Mouse (Mus musculus): Measurements from ENCODE around the gene Pop5. TPM values are rescaled to one million over a fixed set of nuclear protein-coding genes. Genes with fewer than 3 reads are reported as not detected.

Gene Pop5
- 68.6 and 74.5 TPM in 2 replicates for polyA plus RNA-seq (2012; rRNA removed)

DNA sequence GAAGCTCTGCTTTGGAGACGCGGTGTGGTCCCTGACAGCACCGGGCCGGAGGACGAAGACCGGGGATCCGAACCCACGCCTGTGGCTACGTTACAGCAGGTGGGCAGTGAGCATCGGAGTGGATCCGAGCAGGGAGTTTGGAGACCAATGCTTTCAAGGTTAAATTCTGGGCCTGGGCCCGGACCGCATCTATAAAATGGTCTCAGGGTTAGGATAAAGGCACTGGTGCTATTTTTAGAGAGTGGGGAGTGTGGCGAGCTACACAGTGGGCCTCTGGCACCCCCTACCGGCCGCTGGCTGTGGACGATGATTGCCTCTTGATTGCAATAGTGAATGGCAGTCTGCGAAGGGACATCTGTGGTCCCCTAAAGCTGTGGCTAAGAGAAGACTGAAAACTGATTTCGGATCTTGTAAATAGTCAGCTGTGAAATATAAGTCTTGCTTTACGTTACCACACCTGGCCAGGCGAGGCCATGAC is at the start of gene Pop5:
Gene Pop5 (plus strand): TSS at position 51 of the 478 bp plus-strand sequence.
- H3K36me3 ChIP-seq (ENCODE audit: control insufficient read depth, insufficient read depth, low read length): peaks cover 8% of the 10 kb centered on the region
- 0 out of 2 replicates have a peak, but pooled peaks cover 2% of the 10 kb centered on the region for H3K4me1 ChIP-seq (ENCODE audit: control insufficient read depth, insufficient read depth, insufficient read length, low read length)
- WGBS: 3% methylated on average over 21 of the region's 21 CpGs

DNA sequence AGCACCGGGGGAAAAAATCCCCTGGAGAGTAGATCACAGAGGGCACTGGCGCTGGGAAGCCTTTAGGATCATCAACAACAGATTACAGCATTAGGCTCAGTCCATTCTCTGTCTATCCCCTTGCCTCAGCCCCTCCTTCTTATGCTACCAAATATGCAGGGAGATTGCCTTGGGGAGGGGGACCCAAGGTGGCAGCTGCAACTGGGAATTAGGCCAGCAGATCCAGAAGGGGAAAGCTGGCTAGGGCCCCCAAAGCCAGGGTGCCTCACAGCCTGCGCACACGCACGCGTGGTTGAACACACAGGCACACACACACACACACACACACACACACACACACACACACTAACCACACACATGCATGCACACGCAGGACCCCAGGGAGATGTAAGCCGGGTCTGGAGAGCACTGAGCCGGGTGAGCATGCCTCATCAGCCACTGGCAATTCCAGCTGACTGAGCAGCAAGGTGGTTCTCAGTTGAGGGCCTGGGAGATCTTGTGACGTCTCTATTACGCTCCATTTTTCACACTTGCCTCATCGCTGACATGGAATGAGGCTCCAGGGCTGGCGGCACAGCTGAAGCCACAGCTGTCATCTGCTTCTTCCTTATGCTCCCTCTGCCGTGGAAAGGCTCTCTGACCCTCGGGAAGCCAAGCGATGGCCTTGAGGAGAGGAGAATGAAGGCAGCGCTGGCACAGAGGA is 49.1 kb upstream of the Pop5 start:
- H3K27me3 ChIP-seq (ENCODE audit: control insufficient read depth, insufficient read depth, low read length): peaks cover 5% of the 10 kb centered on the region
- H3K36me3 ChIP-seq (ENCODE audit: control insufficient read depth, insufficient read depth, low read length): no peaks in the 10 kb centered on the region
- H3K4me1 ChIP-seq (ENCODE audit: control insufficient read depth, insufficient read depth, insufficient read length, low read length): peaks cover 8% of the 10 kb centered on the region; the same call in 1 of the 2 replicates
- TF ChIP-seq POLR2A (IDR thresholded peaks at IDR 0.05; ENCODE audit: low read depth, low read length) (no peak), CTCF (IDR thresholded peaks at IDR 0.05; ENCODE audit: extremely low read depth, insufficient read length, insufficient replicate concordance, low read depth, low read length) (no peak)
- H3K27ac ChIP-seq (ENCODE audit: insufficient read depth, low read depth, low read length): no peak overlapping the region
- 48% methylated on average over 17 of the region's 17 CpGs for WGBS
- H3K4me3 ChIP-seq (ENCODE audit: low read depth, low read length): 0 out of 2 replicates have a peak overlapping the region, but pooled peaks have one; percentile 1

More for the DNA sequence above, at the start of gene Pop5:
- peak within 1 kb of the TSS; percentile 61 for H3K4me3 ChIP-seq (ENCODE audit: low read depth, low read length)
- H3K27me3 ChIP-seq (ENCODE audit: control insufficient read depth, insufficient read depth, low read length): no peaks in the 10 kb centered on the region
- TF ChIP-seq CTCF (IDR thresholded peaks at IDR 0.05; ENCODE audit: extremely low read depth, insufficient read length, insufficient replicate concordance, low read depth, low read length) (peak; percentile 99), POLR2A (IDR thresholded peaks at IDR 0.05; ENCODE audit: low read depth, low read length) (no peak)
- no peak within 1 kb of the TSS for H3K27ac ChIP-seq (ENCODE audit: insufficient read depth, low read depth, low read length)

DNA sequence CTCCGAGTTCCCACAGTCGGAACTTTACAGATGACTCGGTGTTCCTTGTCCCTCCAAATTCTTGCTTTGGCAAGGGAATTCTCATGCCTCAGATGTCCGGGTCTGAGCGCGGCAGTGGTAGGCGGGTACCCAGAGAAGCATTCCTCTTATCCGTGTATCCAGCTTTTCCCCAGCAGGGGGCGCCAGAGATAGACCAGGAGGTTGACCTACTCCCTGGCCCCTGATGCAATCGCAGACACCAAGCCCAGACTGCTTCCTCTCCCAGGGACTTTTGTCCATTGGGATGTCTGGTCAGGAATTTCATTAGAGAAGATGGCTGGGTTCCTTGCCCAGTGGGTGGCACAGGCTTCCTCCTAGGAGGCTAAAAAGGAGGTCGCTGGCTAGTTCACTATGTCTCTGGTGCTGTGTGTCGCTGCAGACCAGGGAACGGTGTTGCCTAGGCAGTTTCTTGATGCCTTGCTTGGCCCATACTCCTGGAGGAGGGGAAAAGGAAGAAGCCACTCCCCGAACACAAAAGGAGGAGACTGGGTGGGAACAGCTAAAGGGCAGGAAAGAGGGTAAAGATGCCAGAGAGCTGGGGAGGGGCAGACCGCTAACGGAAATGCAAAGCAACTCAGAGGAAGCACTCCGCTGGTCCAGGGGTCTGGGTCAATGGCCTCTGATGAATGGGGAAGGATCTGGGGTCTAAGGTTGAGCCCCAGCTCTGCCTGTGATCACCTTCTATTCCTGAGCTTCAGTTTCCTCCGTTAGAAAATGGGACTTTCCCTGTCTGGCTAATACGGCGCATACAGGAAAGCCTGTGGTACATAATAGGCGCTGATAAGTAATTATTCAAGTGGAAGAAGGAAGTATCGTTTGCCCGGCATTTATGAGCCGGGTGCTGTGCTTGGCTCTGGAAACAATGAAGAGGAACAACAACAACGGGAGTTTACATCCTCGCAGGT is 48.2 kb upstream of the Pop5 start:
- peaks cover 14% of the 10 kb centered on the region for H3K27me3 ChIP-seq (ENCODE audit: control insufficient read depth, insufficient read depth, low read length)
- WGBS: 8% methylated on average over 26 of the region's 26 CpGs

DNA sequence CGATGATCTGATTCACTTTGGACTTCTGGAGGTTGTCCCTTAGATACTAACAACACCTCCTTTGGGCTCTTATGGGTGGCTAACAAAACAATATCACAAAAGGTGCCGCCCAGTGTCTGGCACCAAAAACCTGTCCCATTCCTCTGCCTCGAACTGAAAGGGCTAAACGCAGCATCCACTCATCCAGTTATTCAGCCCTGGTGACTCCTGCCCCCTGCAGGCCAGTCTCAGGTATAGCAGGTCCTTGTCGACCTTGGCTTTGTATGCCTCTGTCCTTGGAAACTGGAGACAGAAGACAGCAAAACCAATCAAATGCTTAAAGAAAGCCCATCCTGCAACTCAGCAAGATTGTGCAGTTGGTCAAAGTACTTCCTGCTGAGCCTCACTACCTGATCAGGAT is 46.8 kb upstream of the Pop5 start:
- Histone ChIP-seq H3K4me3 (ENCODE audit: low read depth, low read length) (no peak overlapping the region), H3K36me3 (ENCODE audit: control insufficient read depth, insufficient read depth, low read length) (no peaks in the 10 kb centered on the region), H3K4me1 (ENCODE audit: control insufficient read depth, insufficient read depth, insufficient read length, low read length) (peaks cover 11% of the 10 kb centered on the region), H3K27ac (ENCODE audit: insufficient read depth, low read depth, low read length) (no peak overlapping the region), H3K27me3 (ENCODE audit: control insufficient read depth, insufficient read depth, low read length) (peaks cover 27% of the 10 kb centered on the region)
- 39% methylated on average over 5 of the region's 5 CpGs for WGBS
- no peak for TF ChIP-seq POLR2A (IDR thresholded peaks at IDR 0.05; ENCODE audit: low read depth, low read length)
- TF ChIP-seq CTCF (IDR thresholded peaks at IDR 0.05; ENCODE audit: extremely low read depth, insufficient read length, insufficient replicate concordance, low read depth, low read length): peak; percentile 82; the same call in 1 of the 2 replicates

More for the DNA sequence above, 48.2 kb upstream of the Pop5 start:
- Histone ChIP-seq H3K27ac (ENCODE audit: insufficient read depth, low read depth, low read length) (no peak overlapping the region), H3K36me3 (ENCODE audit: control insufficient read depth, insufficient read depth, low read length) (no peaks in the 10 kb centered on the region), H3K4me3 (ENCODE audit: low read depth, low read length) (peak overlapping the region; percentile 8; the same call in 1 of the 2 replicates), H3K4me1 (ENCODE audit: control insufficient read depth, insufficient read depth, insufficient read length, low read length) (peaks cover 8% of the 10 kb centered on the region; the same call in 1 of the 2 replicates)
- peak; percentile 84; the same call in 1 of the 2 replicates for TF ChIP-seq CTCF (IDR thresholded peaks at IDR 0.05; ENCODE audit: extremely low read depth, insufficient read length, insufficient replicate concordance, low read depth, low read length)
- TF ChIP-seq POLR2A (IDR thresholded peaks at IDR 0.05; ENCODE audit: low read depth, low read length): no peak; the same call in 1 of the 2 replicates

DNA sequence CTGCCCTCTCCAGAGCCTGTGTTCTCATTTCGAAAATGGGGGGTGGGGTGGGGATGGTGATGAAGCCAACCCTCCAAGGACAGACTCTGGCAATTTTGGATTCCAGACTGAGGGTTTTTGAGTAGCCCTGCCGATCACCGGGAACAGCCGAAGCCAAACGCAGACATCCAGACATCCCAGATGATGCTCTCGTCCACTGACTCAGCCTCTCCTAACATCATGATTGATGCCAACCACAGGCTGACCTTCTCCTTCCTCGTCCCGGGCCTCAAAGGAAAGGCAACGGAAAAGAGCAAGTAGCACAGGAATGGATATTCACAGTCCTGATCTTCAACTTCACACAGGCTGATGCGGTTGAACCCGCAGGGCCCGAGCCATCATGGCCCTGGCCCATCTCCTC is 45.6 kb upstream of the Pop5 start:
- Histone ChIP-seq H3K36me3 (ENCODE audit: control insufficient read depth, insufficient read depth, low read length) (no peaks in the 10 kb centered on the region), H3K27me3 (ENCODE audit: control insufficient read depth, insufficient read depth, low read length) (peaks cover 34% of the 10 kb centered on the region), H3K4me1 (ENCODE audit: control insufficient read depth, insufficient read depth, insufficient read length, low read length) (peaks cover 11% of the 10 kb centered on the region), H3K4me3 (ENCODE audit: low read depth, low read length) (no peak overlapping the region), H3K27ac (ENCODE audit: insufficient read depth, low read depth, low read length) (no peak overlapping the region)
- TF ChIP-seq CTCF (IDR thresholded peaks at IDR 0.05; ENCODE audit: extremely low read depth, insufficient read length, insufficient replicate concordance, low read depth, low read length) (no peak), POLR2A (IDR thresholded peaks at IDR 0.05; ENCODE audit: low read depth, low read length) (no peak)
- 78% methylated on average over 12 of the region's 12 CpGs for WGBS

DNA sequence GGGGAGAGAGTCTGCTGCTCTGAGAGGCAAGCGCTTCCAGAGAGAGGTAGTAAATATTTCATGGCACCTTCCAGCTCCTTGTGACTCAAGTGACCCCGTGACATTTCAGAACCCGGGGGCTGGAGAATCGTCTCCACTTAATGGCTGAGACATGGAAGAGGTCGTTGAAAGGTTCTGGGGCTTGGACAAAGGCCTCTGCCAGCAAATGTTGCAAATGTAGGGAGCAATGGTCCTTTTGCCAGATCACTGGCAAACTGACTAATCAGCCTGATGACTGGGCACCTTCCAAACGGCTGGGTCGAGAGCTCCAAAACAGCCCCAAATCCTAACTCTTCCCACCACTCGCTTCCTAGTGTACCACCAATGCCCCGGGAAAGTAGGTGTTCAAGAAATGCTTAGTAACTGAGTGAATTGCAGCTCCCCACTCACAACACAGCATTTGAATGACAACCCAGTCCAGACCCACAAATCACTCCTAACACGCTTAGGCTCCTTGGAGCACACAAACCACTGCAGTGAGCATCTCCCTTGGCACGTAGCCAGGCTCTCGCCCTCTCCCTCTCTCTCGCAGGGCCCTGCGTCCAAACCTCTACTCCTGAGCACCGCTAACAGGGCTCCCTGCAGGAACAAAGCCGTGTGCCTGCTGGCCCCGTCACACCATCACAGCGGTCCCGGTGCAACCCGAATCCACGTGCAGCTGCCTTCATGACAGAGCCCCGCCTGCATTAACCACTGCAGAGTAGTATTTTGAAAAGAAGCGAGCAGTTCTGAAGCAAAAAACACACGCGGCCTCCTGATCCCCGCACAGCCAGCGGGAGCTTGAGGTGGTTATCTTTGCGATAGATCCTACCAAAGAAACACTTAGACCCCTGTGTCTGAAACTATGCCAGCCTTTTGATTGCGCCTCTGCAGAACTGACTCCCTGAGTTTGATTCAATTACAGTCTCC is 43.5 kb upstream of the Pop5 start:
- no peak overlapping the region for H3K27ac ChIP-seq (ENCODE audit: insufficient read depth, low read depth, low read length)
- peaks cover 34% of the 10 kb centered on the region for H3K27me3 ChIP-seq (ENCODE audit: control insufficient read depth, insufficient read depth, low read length)
- peaks cover 8% of the 10 kb centered on the region for H3K4me1 ChIP-seq (ENCODE audit: control insufficient read depth, insufficient read depth, insufficient read length, low read length)
- 16% methylated on average over 29 of the region's 29 CpGs for WGBS
- TF ChIP-seq CTCF (IDR thresholded peaks at IDR 0.05; ENCODE audit: extremely low read depth, insufficient read length, insufficient replicate concordance, low read depth, low read length): no peak
- no peak for TF ChIP-seq POLR2A (IDR thresholded peaks at IDR 0.05; ENCODE audit: low read depth, low read length)
- no peaks in the 10 kb centered on the region for H3K36me3 ChIP-seq (ENCODE audit: control insufficient read depth, insufficient read depth, low read length)
- H3K4me3 ChIP-seq (ENCODE audit: low read depth, low read length): no peak overlapping the region
